In the genomic region with DNA sequence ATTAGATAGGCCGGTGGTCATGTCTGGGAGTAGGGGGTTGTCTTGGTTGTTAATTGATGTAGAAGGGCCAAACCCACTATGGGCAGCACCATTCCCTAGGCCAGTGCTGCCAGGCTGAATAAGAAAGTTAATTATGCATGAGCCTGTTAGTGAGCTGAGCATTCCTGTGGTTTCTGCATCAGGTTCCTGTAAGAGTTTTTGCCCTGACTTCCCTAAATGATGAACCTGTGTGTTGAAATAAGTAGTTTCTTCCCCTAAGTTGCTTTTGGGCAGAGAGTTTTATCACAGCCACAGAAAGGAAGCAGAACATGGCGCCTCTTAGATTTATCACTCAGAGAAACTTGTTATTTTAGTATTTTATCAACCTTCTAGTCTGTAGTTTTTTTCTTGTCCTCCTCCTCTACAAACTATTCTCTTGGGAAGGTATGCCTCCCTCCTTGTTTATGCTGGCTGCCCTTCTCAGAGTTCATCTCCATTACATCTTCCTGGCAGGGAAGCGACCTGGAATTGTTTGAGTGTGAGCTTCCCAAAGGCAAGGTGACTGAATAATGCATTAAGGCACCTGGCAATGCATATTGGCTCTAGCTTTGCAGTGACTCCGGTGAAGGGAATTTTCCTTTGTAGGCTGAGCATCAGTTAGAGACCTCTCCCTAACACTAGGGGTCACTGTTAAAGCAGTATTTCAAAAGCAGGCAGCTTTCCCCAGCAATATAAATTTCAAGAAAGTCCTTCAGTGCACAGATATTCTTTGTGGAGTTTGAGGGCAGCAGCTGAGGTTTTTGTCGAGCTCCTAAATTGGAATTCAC, we compare ENCODE assay signal across 9 mouse cellular contexts. TPM values are rescaled to one million over a fixed set of nuclear protein-coding genes. Genes with fewer than 3 reads are reported as not detected.
A peak's percentile ranks its signal among the peaks of the same experiment; 100 is the strongest.
DNase-seq lines count a peak whose midpoint lies in the region; ATAC-seq and TF ChIP-seq lines count a peak whose summit lies in the region.
"Had no signal": no experiment of that assay in that cellular context is flagged by ENCODE, and none has a peak within 500 bp of the region (broad histone marks: within the 10 kb centered on the region; RNA-seq: fewer than 3 reads in every experiment).

No protein-coding gene starts in this region.

- H3K9ac ChIP-seq in lung, embryonic 14.5 days, result no peak overlapping the region

- H3K36me3 ChIP-seq in lung, embryonic 14.5 days (ENCODE audit: insufficient read depth), result no peaks in the 10 kb centered on the region

- DNase-seq in adrenal gland, adult (ENCODE audit: inconsistent age in 2 of 2, low spot score in 1 of 2), result peak; percentile 28 to 84
- DNase-seq in adrenal gland, adult 18-20 months (ENCODE audit: low spot score in 2 of 2), result no peak
- DNase-seq in left cerebral cortex, adult 11 months (ENCODE audit: low spot score), result peak; percentile 28
- no peak for DNase-seq in left cerebral cortex, adult 8-10 months (ENCODE audit: low spot score in 2 of 2)
- DNase-seq in R1 (ENCODE audit: low read depth, low spot score), result peak; percentile 68
- DNase-seq in forelimb bud, embryonic 11.5 days (ENCODE audit: low read depth, low spot score), result peak; percentile 52
- peak; percentile 84 for DNase-seq in lung, embryonic 14.5 days

- H3K9me3 ChIP-seq in lung, embryonic 14.5 days (ENCODE audit: low read depth, low read length), result no peaks in the 10 kb centered on the region

- H3K4me3 ChIP-seq in lung, embryonic 14.5 days (ENCODE audit: low read depth, low read length), result no peak overlapping the region

- no peak for ATAC-seq in lung, embryonic 14.5 days (ENCODE audit: insufficient read depth)
- no peak for ATAC-seq in erythroid progenitor cell, adult 5-6 weeks (replicated peaks; ENCODE audit: low FRiP score, poor library complexity, severe bottlenecking)

- TF ChIP-seq CTCF in lung, embryonic 14.5 days (IDR thresholded peaks at IDR 0.05; ENCODE audit: low read depth), result peak; percentile 74

- H3K27ac ChIP-seq in lung, embryonic 14.5 days (ENCODE audit: low read depth), result no peak overlapping the region

- H3K4me2 ChIP-seq in lung, embryonic 14.5 days, result no peak overlapping the region

- H3K4me1 ChIP-seq in lung, embryonic 14.5 days (ENCODE audit: insufficient read depth), result no peaks in the 10 kb centered on the region

- no peaks in the 10 kb centered on the region for H3K27me3 ChIP-seq in lung, embryonic 14.5 days (ENCODE audit: insufficient read depth, low read length)

- 27% methylated on average over 5 of the region's 5 CpGs for WGBS in lung, embryonic 14.5 days

RNA-seq across cellular contexts. Expression of gene Tigd4, which starts 21.9 kb away (rescaled TPM):
- total RNA-seq in adrenal gland, adult 18-20 months (2021), result not detected
- total RNA-seq in left cerebral cortex, adult 8-10 months (2022), result under 1 TPM; 0.13 to 0.21 (median 0.16) TPM
- 0.05 and 0.07 TPM in 2 replicates for polyA plus RNA-seq in lung, embryonic 14.5 days (2014; fragmentation: Nextera tagmentation; extraction: Ambion mirVana)
- total RNA-seq in erythroid progenitor cell, adult 5-6 weeks (2015; ENCODE audit: low replicate concordance), result not detected in 2 replicates
- total RNA-seq in erythroid progenitor cell, adult 5-6 weeks (2017; ENCODE audit: low replicate concordance), result not detected in 2 replicates
- polyA plus RNA-seq: gonadal fat pad, adult 2 months had no signal

RNA-seq across cellular contexts. Expression of gene Arfip1, which starts 32.8 kb away (rescaled TPM):
- total RNA-seq in adrenal gland, adult 18-20 months (2021), result 10 to 100 TPM; 38.6 to 48.6 TPM
- 10 to 100 TPM; 19.3 to 22.5 (median 19.8) TPM for total RNA-seq in left cerebral cortex, adult 8-10 months (2022)
- 58.2 and 58.5 TPM in 2 replicates for polyA plus RNA-seq in lung, embryonic 14.5 days (2014; fragmentation: Nextera tagmentation; extraction: Ambion mirVana)
- 4.2 and 5.8 TPM in 2 replicates for total RNA-seq in erythroid progenitor cell, adult 5-6 weeks (2015; ENCODE audit: low replicate concordance)
- total RNA-seq in erythroid progenitor cell, adult 5-6 weeks (2017; ENCODE audit: low replicate concordance), result 3.4 and 4.0 TPM in 2 replicates

RNA-seq across cellular contexts. Expression of gene Tmem154, which starts 50.7 kb away (rescaled TPM):
- 1 to 10 TPM; 1.6 to 3.4 TPM for total RNA-seq in adrenal gland, adult 18-20 months (2021)
- under 1 TPM; 0.17 to 0.53 (median 0.36) TPM for total RNA-seq in left cerebral cortex, adult 8-10 months (2022)
- 1.4 and 2.1 TPM in 2 replicates for polyA plus RNA-seq in lung, embryonic 14.5 days (2014; fragmentation: Nextera tagmentation; extraction: Ambion mirVana)
- 9.2 and 13.7 TPM in 2 replicates for total RNA-seq in erythroid progenitor cell, adult 5-6 weeks (2015; ENCODE audit: low replicate concordance)
- total RNA-seq in erythroid progenitor cell, adult 5-6 weeks (2017; ENCODE audit: low replicate concordance), result 2.3 and 4.4 TPM in 2 replicates

Comparison
In these comparisons a context has a peak if more than half of its experiments do, and no peak if none do; other contexts are left out.
1. DNase-seq: peak in adrenal gland, adult (2 of 2), left cerebral cortex, adult 11 months (single experiment), R1 (single experiment), forelimb bud, embryonic 11.5 days (single experiment) and lung, embryonic 14.5 days (single experiment); none in adrenal gland, adult 18-20 months (0 of 2) and left cerebral cortex, adult 8-10 months (0 of 2).